13 mouse cellular contexts compared by ENCODE assay signal in genomic region chr19:44332326-44332725, GRCm38 (mm10). TPM values are rescaled to one million over a fixed set of nuclear protein-coding genes. Genes with fewer than 3 reads are reported as not detected.
A peak's percentile ranks its signal among the peaks of the same experiment; 100 is the strongest.
DNase-seq lines count a peak whose midpoint lies in the region; ATAC-seq and TF ChIP-seq lines count a peak whose summit lies in the region.
"Had no signal": no experiment of that assay in that cellular context is flagged by ENCODE, and none has a peak within 500 bp of the region (broad histone marks: within the 10 kb centered on the region; RNA-seq: fewer than 3 reads in every experiment).

No protein-coding gene starts in this region.

- H3K4me3 ChIP-seq in embryonic facial prominence, embryonic 10.5 days: no peak overlapping the region
- no peak overlapping the region for H3K4me3 ChIP-seq in olfactory bulb, adult 2 months (ENCODE audit: insufficient read depth, low read depth, low read length)
- H3K4me3 ChIP-seq in midbrain, embryonic 11.5 days (ENCODE audit: low read depth, low read length): no peak overlapping the region
- H3K4me3 ChIP-seq: limb, embryonic 15.5 days; megakaryocyte, embryonic 14.5 days had no signal

- 66% methylated on average over 8 of the region's 8 CpGs for WGBS in embryonic facial prominence, embryonic 10.5 days
- 38% methylated on average over 8 of the region's 8 CpGs for WGBS in olfactory bulb, adult 2 months
- WGBS in midbrain, embryonic 11.5 days: 83% methylated on average over 8 of the region's 8 CpGs

- H3K4me2 ChIP-seq in midbrain, embryonic 11.5 days: no peak overlapping the region
- H3K4me2 ChIP-seq: limb, embryonic 15.5 days had no signal

- H3K36me3 ChIP-seq in embryonic facial prominence, embryonic 10.5 days (replicated peaks): no peaks in the 10 kb centered on the region
- H3K36me3 ChIP-seq in midbrain, embryonic 11.5 days (ENCODE audit: control insufficient read depth, insufficient read depth, low read length): no peaks in the 10 kb centered on the region
- H3K36me3 ChIP-seq: limb, embryonic 15.5 days had no signal

- H3K9ac ChIP-seq in midbrain, embryonic 11.5 days (ENCODE audit: low read length): no peak overlapping the region
- H3K9ac ChIP-seq: limb, embryonic 15.5 days had no signal

- no peak for TF ChIP-seq POLR2A in olfactory bulb, adult 2 months (IDR thresholded peaks at IDR 0.05; ENCODE audit: insufficient read depth, low read depth, low read length)

- no peaks in the 10 kb centered on the region for H3K9me3 ChIP-seq in embryonic facial prominence, embryonic 10.5 days
- H3K9me3 ChIP-seq in midbrain, embryonic 11.5 days (ENCODE audit: control insufficient read depth, low read length): no peaks in the 10 kb centered on the region
- H3K9me3 ChIP-seq: limb, embryonic 15.5 days had no signal

- no peaks in the 10 kb centered on the region; the same call in 1 of the 2 replicates for H3K27me3 ChIP-seq in embryonic facial prominence, embryonic 10.5 days (replicated peaks; ENCODE audit: low read depth, poor library complexity, severe bottlenecking)
- no peaks in the 10 kb centered on the region for H3K27me3 ChIP-seq in midbrain, embryonic 11.5 days (ENCODE audit: control insufficient read depth, insufficient read depth, low read length)
- H3K27me3 ChIP-seq: limb, embryonic 15.5 days had no signal

- DNase-seq in heart, adult 11 months: peak; percentile 88
- DNase-seq in heart, adult 8-10 months (ENCODE audit: low spot score): no peak
- DNase-seq in layer of hippocampus, adult 9-11 months: peak; percentile 70
- no peak for DNase-seq in layer of hippocampus, postnatal 36 days
- peak; percentile 13 for DNase-seq in embryonic facial prominence, embryonic 10.5 days (ENCODE audit: low spot score)
- no peak for DNase-seq in yolk sac, embryonic 10.5 days (ENCODE audit: low spot score)
- DNase-seq in midbrain, embryonic 11.5 days (ENCODE audit: low spot score, missing footprints): no peak
- DNase-seq: lung, adult 2 months; thymus, adult 2 months had no signal

- H3K4me1 ChIP-seq in embryonic facial prominence, embryonic 10.5 days: peaks cover 14% of the 10 kb centered on the region
- H3K4me1 ChIP-seq in olfactory bulb, adult 2 months (ENCODE audit: control insufficient read depth, insufficient read depth, low read length): peaks cover 21% of the 10 kb centered on the region
- no peaks in the 10 kb centered on the region for H3K4me1 ChIP-seq in midbrain, embryonic 11.5 days (ENCODE audit: control insufficient read depth, insufficient read depth, low read length)
- H3K4me1 ChIP-seq: limb, embryonic 15.5 days had no signal

- ATAC-seq in midbrain, embryonic 11.5 days (ENCODE audit: low FRiP score): no peak
- ATAC-seq: inflammation-experienced regulatory T-cells, adult 6 months had no signal

- TF ChIP-seq CTCF in olfactory bulb, adult 2 months (IDR thresholded peaks at IDR 0.05; ENCODE audit: insufficient read depth, low read depth, low read length): no peak

- no peak overlapping the region for H3K27ac ChIP-seq in embryonic facial prominence, embryonic 10.5 days (replicated peaks)
- peak overlapping the region; percentile 76 for H3K27ac ChIP-seq in olfactory bulb, adult 2 months (ENCODE audit: insufficient read depth, low read depth, low read length)
- H3K27ac ChIP-seq in midbrain, embryonic 11.5 days (ENCODE audit: low read depth, low read length): no peak overlapping the region
- H3K27ac ChIP-seq: limb, embryonic 15.5 days had no signal

RNA-seq across cellular contexts. Expression of gene Scd4, which starts 0.6 kb away (rescaled TPM):
- total RNA-seq in heart, adult 8-10 months (2022): 1 to 10 TPM; 2.6 to 5.1 (median 3.1) TPM
- total RNA-seq in layer of hippocampus, postnatal 36 days (2021): 1 to 10 TPM; 1.7 to 2.7 TPM
- polyA plus RNA-seq in embryonic facial prominence, embryonic 10.5 days (2016; fragmentation: Nextera tagmentation; extraction: Ambion mirVana): 0.05 and 0.10 TPM in 2 replicates
- polyA plus RNA-seq in olfactory bulb, adult 2 months (2012; ENCODE audit: insufficient read depth, insufficient read length, low replicate concordance, missing spikeins): not detected in 2 replicates
- polyA plus RNA-seq in midbrain, embryonic 11.5 days (2014; fragmentation: Nextera tagmentation; extraction: Ambion mirVana): 0.06 TPM in 1 of 2 replicates, not detected in the other

RNA-seq across cellular contexts. Expression of gene Scd2, which starts 38.9 kb away (rescaled TPM):
- 10 to 100 TPM in 1 of 4 experiments, 1 to 10 TPM in 3; 7.5 to 10.2 (median 9.4) TPM for total RNA-seq in heart, adult 8-10 months (2022)
- total RNA-seq in layer of hippocampus, postnatal 36 days (2021): 100 to 1,000 TPM; 621 to 658 TPM
- polyA plus RNA-seq in embryonic facial prominence, embryonic 10.5 days (2016; fragmentation: Nextera tagmentation; extraction: Ambion mirVana): 324 and 353 TPM in 2 replicates
- polyA plus RNA-seq in olfactory bulb, adult 2 months (2012; ENCODE audit: insufficient read depth, insufficient read length, low replicate concordance, missing spikeins): 299 and 337 TPM in 2 replicates
- 353 and 358 TPM in 2 replicates for polyA plus RNA-seq in midbrain, embryonic 11.5 days (2014; fragmentation: Nextera tagmentation; extraction: Ambion mirVana)

Comparison
In these comparisons a context has a peak if more than half of its experiments do, and no peak if none do; other contexts are left out.
1. DNase-seq: peak in heart, adult 11 months (single experiment), layer of hippocampus, adult 9-11 months (single experiment) and embryonic facial prominence, embryonic 10.5 days (single experiment); none in heart, adult 8-10 months (single experiment), layer of hippocampus, postnatal 36 days (0 of 2), yolk sac, embryonic 10.5 days (single experiment) and midbrain, embryonic 11.5 days (single experiment).